8 mouse cellular contexts compared by ENCODE assay signal in genomic region chr2:170219161-170219581, GRCm38 (mm10).
DNase-seq lines count a peak whose midpoint lies in the region; ATAC-seq and TF ChIP-seq lines count a peak whose summit lies in the region.

No protein-coding gene starts in this region.

- ATAC-seq in heart, embryonic 16.5 days (replicated peaks; ENCODE audit: extremely low read depth, insufficient read depth, low FRiP score), result no peak
- ATAC-seq in liver, postnatal 0 days, result no peak
- no peak for ATAC-seq in monocyte, adult 5-6 weeks (replicated peaks; ENCODE audit: insufficient number of reproducible peaks, low FRiP score, low TSS enrichment, poor library complexity, severe bottlenecking)

- no peak for TF ChIP-seq EP300 in liver, postnatal 0 days (IDR thresholded peaks at IDR 0.05; ENCODE audit: low read depth)

- intact Hi-C loops in left cerebral cortex, postnatal 36 days (cut with DNase I), result loop anchor here (2.0 to 5.0 kb wide), 4 partner anchors 33 to 123 kb away; no protein-coding TSS in a partner anchor

- peak; percentile 22 for DNase-seq in left cerebral cortex, postnatal 36 days (ENCODE audit: low spot score in 2 of 2)
- no peak for DNase-seq in left cerebral cortex, adult 18-20 months (ENCODE audit: low spot score in 2 of 2)
- DNase-seq in liver, postnatal 0 days, result no peak
- DNase-seq in thymus, adult 18-20 months, result peak; percentile 47 to 57
- DNase-seq in urinary bladder, adult 18-20 months (ENCODE audit: low spot score in 2 of 2), result no peak

- peak overlapping the region; percentile 15 for H3K4me3 ChIP-seq in bone marrow macrophage, adult 2 months (ENCODE audit: insufficient read depth, low read length)
- H3K4me3 ChIP-seq in heart, embryonic 16.5 days (ENCODE audit: low read length), result peak overlapping the region; percentile 58
- H3K4me3 ChIP-seq in liver, postnatal 0 days (ENCODE audit: low read depth, low read length), result peak overlapping the region; percentile 46

- no peak for TF ChIP-seq CTCF in bone marrow macrophage, adult 2 months (IDR thresholded peaks at IDR 0.05; ENCODE audit: low read depth, low read length)
- no peak for TF ChIP-seq CTCF in liver, postnatal 0 days (IDR thresholded peaks at IDR 0.05; ENCODE audit: low read depth)

- peaks cover 51% of the 10 kb centered on the region for H3K4me1 ChIP-seq in bone marrow macrophage, adult 2 months (ENCODE audit: control insufficient read depth, insufficient read depth, low read length)
- H3K4me1 ChIP-seq in heart, embryonic 16.5 days (ENCODE audit: control insufficient read depth, insufficient read depth, low read length), result peaks cover 42% of the 10 kb centered on the region
- peaks cover 44% of the 10 kb centered on the region for H3K4me1 ChIP-seq in liver, postnatal 0 days (ENCODE audit: insufficient read depth)

- H3K4me2 ChIP-seq in heart, embryonic 16.5 days (ENCODE audit: low read depth, low read length), result peak overlapping the region; percentile 91
- H3K4me2 ChIP-seq in liver, postnatal 0 days (ENCODE audit: low read depth, low read length), result peak overlapping the region; percentile 83

- H3K27ac ChIP-seq in bone marrow macrophage, adult 2 months (ENCODE audit: insufficient read depth, low read depth, low read length), result peak overlapping the region; percentile 87
- H3K27ac ChIP-seq in heart, embryonic 16.5 days (ENCODE audit: low read length), result peak overlapping the region; percentile 70
- H3K27ac ChIP-seq in liver, postnatal 0 days (ENCODE audit: low read depth), result peak overlapping the region; percentile 64; the same call in 1 of the 2 replicates

- peak overlapping the region; percentile 74 for H3K9ac ChIP-seq in heart, embryonic 16.5 days (ENCODE audit: low read length)
- H3K9ac ChIP-seq in liver, postnatal 0 days (replicated peaks), result peak overlapping the region; percentile 59

- no peaks in the 10 kb centered on the region for H3K36me3 ChIP-seq in heart, embryonic 16.5 days (ENCODE audit: control insufficient read depth, insufficient read depth)
- no peaks in the 10 kb centered on the region for H3K36me3 ChIP-seq in liver, postnatal 0 days (replicated peaks; ENCODE audit: insufficient read depth, low read length)

- 1% methylated on average over 11 of the region's 11 CpGs for WGBS in heart, embryonic 16.5 days
- under 1% methylated on average over 10 of the region's 11 CpGs for WGBS in liver, postnatal 0 days (ENCODE audit: insufficient replicate concordance)

- peaks cover 6% of the 10 kb centered on the region for H3K9me3 ChIP-seq in heart, embryonic 16.5 days (replicated peaks; ENCODE audit: control insufficient read depth, low read length)
- peaks cover 6% of the 10 kb centered on the region for H3K9me3 ChIP-seq in liver, postnatal 0 days (ENCODE audit: low read length)

- no peak for TF ChIP-seq POLR2A in bone marrow macrophage, adult 2 months (IDR thresholded peaks at IDR 0.05; ENCODE audit: borderline replicate concordance, low read depth, low read length)

- no peaks in the 10 kb centered on the region for H3K27me3 ChIP-seq in heart, embryonic 16.5 days (ENCODE audit: control insufficient read depth, insufficient read depth, low read length)
- no peaks in the 10 kb centered on the region for H3K27me3 ChIP-seq in liver, postnatal 0 days (ENCODE audit: insufficient read depth, low read length)

Comparison
In these comparisons a context has a peak if more than half of its experiments do, and no peak if none do; other contexts are left out.
1. DNase-seq: peak in left cerebral cortex, postnatal 36 days (2 of 2) and thymus, adult 18-20 months (2 of 2); none in left cerebral cortex, adult 18-20 months (0 of 2), liver, postnatal 0 days (single experiment) and urinary bladder, adult 18-20 months (0 of 2).
2. Peak in every context shown above with its lines, with median percentiles within 50 percentile points of each other: H3K27ac ChIP-seq and H3K4me3 ChIP-seq.